Mouse (Mus musculus) kidney, postnatal 0 days (tissue): ENCODE measurements around the gene 1600002K03Rik. TPM values are rescaled to one million over a fixed set of nuclear protein-coding genes. Genes with fewer than 3 reads are reported as not detected.

ENCODE experiments used
- ATAC-seq: fragments of 200-750 bp; cut with Nextera tagmentation; replicated peaks from 2 replicates; pipeline ENCODE4 v1.8.0; 2017; ENCODE audit warnings: low read depth, moderate number of reproducible peaks, moderate TSS enrichment, moderate library complexity; ENCODE audit not compliant: low FRiP score
- DNase-seq: peaks from one replicate; pipeline ENCODE4 v3.0.0-alpha.2; 2016; ENCODE audit warnings: low spot score
- H3K27ac ChIP-seq: fragments of 300-500 bp; sonication (generic); 2 replicates; pipeline ENCODE4 v1.5.1; 2014; ENCODE audit warnings: mild to moderate bottlenecking
- H3K27me3 ChIP-seq: fragments of 300-500 bp; sonication (generic); 2 replicates; pipeline ENCODE4 v1.6.1; 2014; ENCODE audit warnings: low read length, mixed read lengths; ENCODE audit not compliant: insufficient read depth
- H3K36me3 ChIP-seq: fragments of 300-500 bp; sonication (generic); 2 replicates; pipeline ENCODE4 v1.6.1; 2014; ENCODE audit warnings: low read length, mixed read lengths; ENCODE audit not compliant: insufficient read depth
- H3K4me1 ChIP-seq: fragments of 300-500 bp; sonication (generic); replicated peaks from 2 replicates; pipeline ENCODE4 v1.6.1; 2014; ENCODE audit warnings: antibody characterized with exemption, low read length, mixed read lengths; ENCODE audit not compliant: insufficient read depth
- H3K4me2 ChIP-seq: fragments of 300-500 bp; sonication (generic); 2 replicates; pipeline ENCODE4 v1.6.1; 2014; ENCODE audit warnings: mild to moderate bottlenecking, low read length, moderate library complexity, mixed read lengths
- H3K4me3 ChIP-seq: fragments of 300-500 bp; sonication (generic); replicated peaks from 2 replicates; pipeline ENCODE4 v1.5.1; 2014; ENCODE audit warnings: low read depth, low read length
- H3K9ac ChIP-seq: fragments of 300-500 bp; sonication (generic); 2 replicates; pipeline ENCODE4 v1.6.1; 2014; ENCODE audit warnings: low read depth, low read length
- H3K9me3 ChIP-seq: fragments of 300-500 bp; sonication (generic); replicated peaks from 2 replicates; pipeline ENCODE4 v1.6.1; 2016; ENCODE audit warnings: low read length, inconsistent platforms, mixed read lengths
- CTCF ChIP-seq: IDR thresholded peaks from 2 replicates; pipeline ENCODE4 v1.5.1; 2016; ENCODE audit warnings: antibody characterized with exemption, low read depth, mild to moderate bottlenecking, moderate library complexity
- WGBS: fragments of 180-500 bp; shearing (Covaris S2); extraction: QIAGEN DNeasy Blood & Tissue Kit; methylation state at CpG from one replicate; pipeline ENCODE4 v1.1.7; 2014; 5-methylcytosine and 5-hydroxymethylcytosine counted together
- polyA plus RNA-seq: library from polyadenylated mRNA; unstranded; fragments of >200 nt; fragmentation: Nextera tagmentation; extraction: Ambion mirVana; gene quantifications from 2 replicates; pipeline ENCODE4 v1.2.1, GENCODE M21; 2015

1600002K03Rik gene
- polyA plus RNA-seq, 1 experiment from 2014 or later: 11.0 TPM

DNA sequence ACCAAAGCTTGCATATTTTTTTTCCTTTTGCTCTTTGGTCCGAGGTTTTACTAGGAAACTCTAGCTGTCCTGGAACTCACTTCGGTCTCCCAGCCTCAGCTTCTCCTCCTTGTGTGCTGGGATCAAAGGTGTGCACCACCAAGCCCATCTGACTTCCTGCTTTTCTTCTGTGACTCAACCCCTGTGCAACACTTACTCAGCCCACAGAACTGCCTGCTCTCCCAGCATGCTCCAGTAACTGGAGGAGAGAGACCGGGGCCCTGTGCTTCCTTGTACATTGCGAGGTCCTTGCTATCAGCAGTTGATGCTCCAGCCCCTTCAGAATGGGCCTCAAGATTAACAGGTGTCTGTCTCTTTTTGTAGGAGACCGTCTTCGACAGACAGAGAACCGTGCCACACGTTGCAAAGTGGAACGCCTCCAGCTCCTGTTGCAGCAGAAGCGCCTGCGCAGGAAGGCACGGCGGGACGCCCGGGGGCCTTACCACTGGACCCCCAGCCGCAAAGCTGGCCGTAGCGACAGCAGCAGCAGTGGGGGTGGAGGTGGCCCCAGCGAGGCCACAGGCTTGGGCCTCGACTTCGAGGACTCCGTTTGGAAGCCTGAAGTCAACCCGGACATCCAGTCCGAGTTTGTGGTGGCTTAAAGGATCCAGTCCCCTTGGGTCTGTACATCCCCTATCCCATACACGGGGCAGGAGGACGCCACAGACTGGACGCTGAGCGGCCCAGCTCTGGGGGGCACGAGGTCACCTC is 16.6 kb upstream of the 1600002K03Rik start:
- DNase-seq (no peak), ATAC-seq (no peak)
- Histone ChIP-seq H3K9ac (no peak overlapping the region), H3K27ac (peak overlapping the region; percentile 98), H3K4me1 (peaks cover 84% of the 10 kb centered on the region), H3K36me3 (peaks cover 42% of the 10 kb centered on the region), H3K9me3 (no peaks in the 10 kb centered on the region), H3K4me2 (no peak overlapping the region), H3K4me3 (no peak overlapping the region), H3K27me3 (no peaks in the 10 kb centered on the region)
- no peak for TF ChIP-seq CTCF
- 75% methylated on average over 29 of the region's 29 CpGs for WGBS

DNA sequence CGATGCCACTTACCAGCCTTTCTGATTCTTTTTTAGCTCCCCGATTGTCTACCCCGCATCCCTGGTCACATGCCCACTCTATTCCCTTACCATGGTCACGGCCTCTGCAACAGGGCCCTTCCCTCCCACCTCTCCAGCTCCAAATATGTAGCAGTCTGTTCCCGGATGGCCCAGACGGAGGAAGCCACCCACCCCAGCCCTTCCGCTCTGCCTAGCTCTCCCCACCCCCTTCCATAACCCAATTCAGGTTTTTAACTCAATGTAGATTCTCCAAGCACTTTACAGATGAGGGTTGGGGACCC is 16.0 kb upstream of the 1600002K03Rik start:
- no peak overlapping the region for H3K9ac ChIP-seq
- DNase-seq: peak; percentile 65

DNA sequence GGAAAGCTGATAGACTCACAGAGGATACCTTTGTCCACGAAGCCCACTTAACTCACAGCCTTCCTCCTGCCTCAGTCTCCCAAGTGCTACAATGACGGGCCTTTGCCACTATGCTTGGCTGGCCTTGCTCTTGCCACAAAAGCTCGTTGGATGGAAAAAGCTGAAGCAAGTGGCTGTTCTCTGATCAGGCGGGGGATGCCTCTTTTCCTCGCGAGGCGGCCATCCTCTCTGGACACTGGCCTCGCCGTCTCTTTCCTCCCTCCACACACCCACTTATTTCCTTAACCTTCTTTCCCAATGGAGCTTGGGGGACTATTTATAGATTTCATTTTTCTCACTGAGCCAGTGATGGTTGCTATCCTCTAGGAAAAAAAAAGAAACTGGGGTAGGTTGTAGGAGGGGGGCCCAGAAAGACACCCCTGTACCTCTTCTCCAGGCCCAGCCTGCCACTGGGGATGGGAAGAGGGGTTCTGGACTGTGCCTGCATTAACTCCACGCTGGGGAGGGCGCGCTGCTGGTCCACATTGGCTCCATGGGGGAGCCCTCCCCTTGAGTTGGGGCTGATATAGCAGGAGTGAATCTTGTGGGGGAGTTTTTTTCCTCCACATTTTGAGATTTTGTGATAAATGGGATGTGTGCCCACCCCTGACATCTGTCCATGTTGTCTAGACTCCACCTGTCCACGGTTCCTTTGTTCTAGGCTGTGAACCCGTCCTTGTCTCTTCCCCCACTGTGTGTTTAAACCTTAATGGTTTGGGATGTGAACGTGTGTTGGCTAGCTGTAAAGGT is 15.4 kb upstream of the 1600002K03Rik start:
- Histone ChIP-seq H3K27ac (peak overlapping the region; percentile 98), H3K4me2 (no peak overlapping the region), H3K27me3 (no peaks in the 10 kb centered on the region), H3K4me1 (peaks cover 87% of the 10 kb centered on the region), H3K9ac (peak overlapping the region; percentile 35; the same call in 1 of the 2 replicates), H3K4me3 (no peak overlapping the region), H3K9me3 (no peaks in the 10 kb centered on the region), H3K36me3 (peaks cover 42% of the 10 kb centered on the region)
- no peak for TF ChIP-seq CTCF
- 44% methylated on average over 15 of the region's 15 CpGs for WGBS
- DNase-seq (no peak), ATAC-seq (no peak)

More for the DNA sequence above, 16.0 kb upstream of the 1600002K03Rik start:
- Histone ChIP-seq H3K27me3 (no peaks in the 10 kb centered on the region), H3K36me3 (peaks cover 42% of the 10 kb centered on the region), H3K4me3 (no peak overlapping the region), H3K27ac (peak overlapping the region; percentile 98), H3K9me3 (no peaks in the 10 kb centered on the region), H3K4me2 (no peak overlapping the region), H3K4me1 (peaks cover 84% of the 10 kb centered on the region)
- TF ChIP-seq CTCF: no peak
- ATAC-seq: no peak
- 37% methylated on average over 7 of the region's 7 CpGs for WGBS

DNA sequence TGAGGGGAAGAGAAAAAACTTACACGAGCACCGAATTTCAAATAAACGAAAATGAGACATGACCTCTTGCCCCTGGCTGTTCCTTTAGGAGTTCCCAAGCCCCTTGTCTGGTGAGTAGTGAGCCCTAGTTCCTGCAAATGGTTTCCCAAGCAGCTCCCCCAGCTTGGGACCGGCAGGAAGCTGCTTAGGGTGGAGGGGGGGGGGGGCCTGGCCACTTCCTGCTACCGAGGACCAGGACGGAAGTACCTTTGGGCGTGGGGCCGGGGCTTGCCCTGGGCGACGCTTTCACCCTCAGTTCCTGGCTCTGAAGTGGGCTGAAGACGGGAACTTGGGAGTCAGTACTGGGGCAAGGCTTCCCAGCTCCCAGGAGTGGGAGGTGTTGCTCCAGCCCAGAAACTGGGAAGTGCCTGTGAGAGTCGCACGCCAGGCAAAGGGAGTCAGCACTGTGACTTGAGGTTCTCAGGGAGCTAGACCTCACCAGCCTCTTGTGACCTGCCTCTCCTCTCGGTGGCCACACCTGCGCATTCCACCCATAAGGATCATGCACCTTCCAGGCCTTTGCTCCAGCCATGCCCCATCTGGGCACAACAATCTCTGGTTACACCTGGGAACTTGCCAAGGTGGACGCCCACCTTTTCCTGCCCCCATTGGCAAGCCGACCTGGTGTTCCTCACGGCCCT is 14.3 kb upstream of the 1600002K03Rik start:
- H3K4me3 ChIP-seq: no peak overlapping the region
- ATAC-seq: no peak
- no peaks in the 10 kb centered on the region for H3K9me3 ChIP-seq
- TF ChIP-seq CTCF: no peak
- DNase-seq: peak; percentile 81
- peak overlapping the region; percentile 67 for H3K4me2 ChIP-seq
- peak overlapping the region; percentile 18 for H3K9ac ChIP-seq
- WGBS: 4% methylated on average over 18 of the region's 18 CpGs
- no peaks in the 10 kb centered on the region for H3K27me3 ChIP-seq
- peaks cover 33% of the 10 kb centered on the region for H3K36me3 ChIP-seq
- peak overlapping the region; percentile 98 for H3K27ac ChIP-seq
- peaks cover 83% of the 10 kb centered on the region for H3K4me1 ChIP-seq

DNA sequence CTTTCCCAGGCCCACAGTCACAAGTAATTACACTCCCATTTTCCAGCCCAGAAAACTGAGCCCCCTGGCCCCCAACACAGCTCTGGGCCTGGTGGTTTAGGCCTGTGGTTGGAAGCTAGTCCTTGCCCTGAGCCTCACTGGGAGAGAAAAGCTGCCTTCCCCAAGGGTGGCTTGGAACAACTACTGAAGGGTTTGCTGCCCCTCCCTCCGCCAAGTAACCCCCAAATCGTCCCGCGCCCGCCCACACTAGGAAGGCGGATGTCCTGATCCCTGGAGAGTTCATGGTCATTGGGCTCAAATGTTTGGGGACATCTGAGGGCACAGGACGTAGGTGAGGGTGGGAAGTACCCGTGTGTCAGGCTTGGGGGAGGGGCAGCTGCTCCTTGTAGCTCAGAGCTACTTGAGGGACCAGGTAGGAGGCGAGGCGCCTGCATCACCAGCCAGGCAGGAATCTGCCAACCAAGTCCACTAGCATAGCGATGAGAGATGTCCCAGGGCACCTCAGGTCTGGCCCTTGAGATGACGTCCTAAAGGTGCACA is 13.7 kb upstream of the 1600002K03Rik start:
- 4% methylated on average over 12 of the region's 12 CpGs for WGBS
- no peaks in the 10 kb centered on the region for H3K9me3 ChIP-seq
- H3K27ac ChIP-seq: peak overlapping the region; percentile 98
- ATAC-seq: peak; percentile 2; the same call in 1 of the 2 replicates
- peaks cover 82% of the 10 kb centered on the region for H3K4me1 ChIP-seq
- H3K4me3 ChIP-seq: peak overlapping the region; percentile 14; the same call in 1 of the 2 replicates
- DNase-seq: peak; percentile 68
- no peak for TF ChIP-seq CTCF
- peak overlapping the region; percentile 18; the same call in 1 of the 2 replicates for H3K9ac ChIP-seq
- peaks cover 26% of the 10 kb centered on the region for H3K36me3 ChIP-seq
- peak overlapping the region; percentile 67 for H3K4me2 ChIP-seq
- H3K27me3 ChIP-seq: no peaks in the 10 kb centered on the region
